Mouse (Mus musculus) E14TG2a.4 (cell line): ENCODE measurements around the gene Vmn1r220.

Experiments used
- CTCF ChIP-seq: conservative IDR thresholded peaks from 2 replicates; pipeline ENCODE4 v1.5.1; 2014; ENCODE audit warnings: low read length
- POU5F1 ChIP-seq: IDR thresholded peaks from 2 replicates; pipeline ENCODE4 v1.6.1; 2014; ENCODE audit warnings: low read length, borderline replicate concordance

GRCm38 (mm10) chr13:23133501-23133900 is 54.3 kb downstream of the Vmn1r220 start:
- no peak for TF ChIP-seq CTCF
- no peak for TF ChIP-seq POU5F1
